Mouse (Mus musculus) forebrain, embryonic 15.5 days (tissue): ENCODE results near the gene Klhl8. TPM values are rescaled to one million over a fixed set of nuclear protein-coding genes. Genes with fewer than 3 reads are reported as not detected.
A peak's percentile ranks its signal among the peaks of the same experiment; 100 is the strongest.
"Not testable (repeated sequence)": the region's sequence is repeated elsewhere in the genome, so short reads cannot be mapped to it uniquely, and the experiment has no call there.

Experiments used
- ATAC-seq: fragments of 200-750 bp; cut with Nextera tagmentation; replicated peaks from 2 replicates; pipeline ENCODE4 v1.8.0; 2017; ENCODE audit warnings: mild to moderate bottlenecking, moderate TSS enrichment, moderate library complexity
- H3K27ac ChIP-seq: fragments of 300-500 bp; sonication (generic); replicated peaks from 2 replicates; pipeline ENCODE4 v1.5.1; 2015; ENCODE audit warnings: mild to moderate bottlenecking, inconsistent platforms
- H3K27me3 ChIP-seq: fragments of 300-500 bp; sonication (generic); 2 replicates; pipeline ENCODE4 v1.6.1; 2015; ENCODE audit warnings: inconsistent platforms
- H3K36me3 ChIP-seq: fragments of 300-500 bp; sonication (generic); 2 replicates; pipeline ENCODE4 v1.6.1; 2015; ENCODE audit warnings: mild to moderate bottlenecking, inconsistent platforms
- H3K4me1 ChIP-seq: fragments of 300-500 bp; sonication (generic); 2 replicates; pipeline ENCODE4 v1.6.1; 2015; ENCODE audit warnings: inconsistent platforms
- H3K4me2 ChIP-seq: fragments of 300-500 bp; sonication (generic); replicated peaks from 2 replicates; pipeline ENCODE4 v1.6.1; 2015; ENCODE audit warnings: mild to moderate bottlenecking, inconsistent platforms
- H3K4me3 ChIP-seq: fragments of 300-500 bp; sonication (generic); 2 replicates; pipeline ENCODE4 v1.5.1; 2015; ENCODE audit warnings: mild to moderate bottlenecking, inconsistent platforms
- H3K9ac ChIP-seq: fragments of 300-500 bp; sonication (generic); replicated peaks from 2 replicates; pipeline ENCODE4 v1.6.1; 2015; ENCODE audit warnings: mild to moderate bottlenecking, inconsistent platforms
- H3K9me3 ChIP-seq: fragments of 300-500 bp; sonication (generic); 2 replicates; pipeline ENCODE4 v1.6.1; 2016; ENCODE audit warnings: inconsistent platforms
- WGBS: fragments of 180-500 bp; shearing (Covaris S2); methylation state at CpG from one replicate; pipeline ENCODE4 v1.1.7; 2015; ENCODE audit warnings: mixed read lengths; 5-methylcytosine and 5-hydroxymethylcytosine counted together
- polyA plus RNA-seq: library from polyadenylated mRNA; unstranded; fragments of >200 nt; fragmentation: Nextera tagmentation; extraction: Ambion mirVana; gene quantifications from 2 replicates; pipeline ENCODE4 v1.2.1, GENCODE M21; 2015

Gene Klhl8
- polyA plus RNA-seq: 43.8 and 46.3 TPM in 2 replicates

DNA sequence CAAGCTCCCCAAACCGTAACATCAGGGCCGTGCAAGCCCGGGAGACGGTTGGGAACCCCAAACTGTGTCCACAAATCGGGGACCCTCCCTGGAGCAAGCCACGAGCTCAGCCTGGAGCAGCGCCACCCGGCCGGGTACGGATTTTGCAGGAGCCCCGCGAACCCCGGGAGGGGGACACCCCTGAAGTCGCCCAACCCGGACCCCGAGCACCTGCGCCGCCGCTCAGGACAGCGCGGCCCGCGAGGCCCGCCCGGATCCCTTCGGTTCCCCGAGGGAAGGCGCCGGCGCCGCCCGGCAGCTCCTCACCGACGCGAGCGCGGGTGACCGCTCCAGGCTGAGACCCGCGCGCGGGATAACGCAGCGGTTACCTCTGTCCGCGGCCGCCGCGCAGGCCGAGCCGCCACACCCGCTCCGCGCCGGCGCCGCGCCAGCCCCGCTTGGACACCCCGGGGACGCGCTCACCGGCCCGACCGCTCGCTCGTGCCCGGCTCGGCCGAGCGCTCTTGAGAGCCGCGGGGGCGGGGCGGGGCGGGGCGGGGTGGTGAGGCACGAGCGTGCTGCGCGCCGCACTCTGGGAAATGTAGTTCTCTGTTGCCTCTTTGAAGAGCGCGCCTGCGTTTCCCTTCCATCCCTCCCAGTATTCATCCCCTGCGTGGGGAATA, at the start of gene Klhl8:
Gene Klhl8, minus strand, starts transcription at position 512 of the 662 bp plus-strand sequence.
- Histone ChIP-seq H3K4me3 (peak within 1 kb of the TSS; percentile 99), H3K9me3 (no peaks in the 10 kb centered on the region), H3K27ac (peak within 1 kb of the TSS; percentile 80), H3K27me3 (no peaks in the 10 kb centered on the region), H3K4me1 (peaks cover 23% of the 10 kb centered on the region), H3K9ac (peak within 1 kb of the TSS; percentile 92), H3K4me2 (peak within 1 kb of the TSS; percentile 82), H3K36me3 (no peaks in the 10 kb centered on the region)
- under 1% methylated on average over 78 of the region's 86 CpGs for WGBS
- peak; percentile 97 for ATAC-seq

GRCm38 (mm10) chr5:103954638-103955037, 43.6 kb upstream of the Klhl8 start:
- Histone ChIP-seq H3K4me2 (no peak overlapping the region), H3K9ac (no peak overlapping the region), H3K27me3 (no peaks in the 10 kb centered on the region), H3K4me1 (peaks cover 8% of the 10 kb centered on the region), H3K4me3 (no peak overlapping the region), H3K9me3 (no peaks in the 10 kb centered on the region), H3K36me3 (no peaks in the 10 kb centered on the region), H3K27ac (no peak overlapping the region)
- 70% methylated on average over 5 of the region's 5 CpGs for WGBS
- no peak for ATAC-seq

- WGBS: 60% methylated on average over 10 of the region's 10 CpGs
- no peaks in the 10 kb centered on the region for H3K27me3 ChIP-seq
- H3K36me3 ChIP-seq: no peaks in the 10 kb centered on the region
Measured at GRCm38 (mm10) chr5:103953135-103954083, 42.4 kb upstream of the Klhl8 start.

DNA sequence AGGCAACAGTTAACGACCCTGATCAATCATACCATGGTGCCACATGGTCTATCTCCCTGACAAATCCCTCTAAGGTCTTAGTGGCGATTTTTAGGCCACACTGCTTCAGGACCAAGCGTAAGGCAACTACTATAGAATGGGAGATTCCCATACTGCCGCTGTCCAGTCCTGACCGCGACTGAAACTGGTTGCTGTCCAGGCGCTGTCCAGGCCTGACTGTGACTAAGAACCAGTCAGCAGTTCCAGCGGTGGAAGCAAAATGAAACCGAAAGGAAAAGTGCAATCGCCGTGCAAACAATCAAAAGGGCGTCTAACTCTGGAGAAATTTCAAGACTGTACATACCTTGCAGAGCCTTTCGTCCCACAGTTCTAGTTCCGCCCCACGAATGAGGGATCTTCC, 39.1 kb upstream of the Klhl8 start:
- H3K4me1 ChIP-seq, H3K27me3 ChIP-seq, H3K4me2 ChIP-seq, H3K9me3 ChIP-seq, H3K9ac ChIP-seq, ATAC-seq, H3K27ac ChIP-seq, H3K36me3 ChIP-seq, H3K4me3 ChIP-seq: not testable (repeated sequence)
- 93% methylated on average over 15 of the region's 15 CpGs for WGBS

More at GRCm38 (mm10) chr5:103953135-103954083, 42.4 kb upstream of the Klhl8 start:
- H3K4me1 ChIP-seq: peaks cover 8% of the 10 kb centered on the region
- H3K4me2 ChIP-seq: no peak overlapping the region
- no peaks in the 10 kb centered on the region for H3K9me3 ChIP-seq
- ATAC-seq: 0 out of 2 replicates have a peak, but pooled peaks have one; percentile 55
- H3K4me3 ChIP-seq: no peak overlapping the region
- H3K9ac ChIP-seq: no peak overlapping the region
- H3K27ac ChIP-seq: no peak overlapping the region

DNA sequence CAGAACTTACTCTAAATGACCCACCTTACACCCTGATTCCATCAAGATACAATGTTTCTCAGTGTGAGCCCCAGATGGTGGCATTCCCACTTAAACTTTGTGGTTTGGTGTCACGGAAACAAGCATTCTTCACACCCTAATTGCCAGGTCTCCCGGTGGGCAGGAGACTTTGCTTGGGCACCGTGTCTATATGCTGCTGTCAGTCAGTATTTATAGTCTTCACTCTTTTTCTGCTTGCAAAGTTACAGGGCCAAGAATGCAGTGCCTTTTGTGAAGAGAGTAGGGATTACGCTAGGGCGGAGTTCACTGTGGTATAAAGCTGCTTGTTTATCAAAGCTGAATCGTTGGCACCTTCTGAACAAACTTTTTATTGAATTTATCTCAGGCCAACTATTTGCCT, 32.1 kb upstream of the Klhl8 start:
- no peak overlapping the region for H3K27ac ChIP-seq
- H3K4me2 ChIP-seq: no peak overlapping the region
- H3K4me1 ChIP-seq: peaks cover 16% of the 10 kb centered on the region
- no peak for ATAC-seq
- 12% methylated on average over 6 of the region's 6 CpGs for WGBS
- no peaks in the 10 kb centered on the region for H3K9me3 ChIP-seq
- H3K36me3 ChIP-seq: no peaks in the 10 kb centered on the region
- H3K4me3 ChIP-seq: no peak overlapping the region
- no peak overlapping the region for H3K9ac ChIP-seq
- no peaks in the 10 kb centered on the region; the same call in 1 of the 2 replicates for H3K27me3 ChIP-seq

DNA sequence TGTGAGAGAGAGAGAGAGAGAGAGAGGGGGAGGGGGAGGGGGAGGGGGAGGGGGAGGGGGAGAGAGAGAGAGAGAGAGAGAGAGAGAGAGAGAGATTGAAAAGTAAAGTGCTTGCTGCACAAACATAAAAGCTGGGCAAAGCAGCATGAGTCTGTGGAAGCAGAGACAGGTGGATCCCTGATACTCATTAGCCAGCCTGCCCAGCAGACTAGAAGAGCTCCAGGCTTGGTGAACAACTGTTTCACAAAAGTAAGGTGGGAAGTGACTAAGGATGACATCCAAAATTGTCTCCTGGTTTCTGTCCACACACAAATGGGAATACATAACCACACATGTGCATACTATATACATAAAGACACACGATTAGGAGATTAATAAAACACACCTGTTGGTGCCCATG, 28.8 kb upstream of the Klhl8 start:
- Histone ChIP-seq H3K4me2 (no peak overlapping the region), H3K9me3 (no peaks in the 10 kb centered on the region), H3K27ac (no peak overlapping the region), H3K27me3 (no peaks in the 10 kb centered on the region; the same call in 1 of the 2 replicates), H3K4me3 (no peak overlapping the region), H3K9ac (no peak overlapping the region), H3K36me3 (no peaks in the 10 kb centered on the region), H3K4me1 (peaks cover 24% of the 10 kb centered on the region)
- WGBS: 71% methylated on average over 1 of the region's 1 CpGs
- ATAC-seq: no peak

GRCm38 (mm10) chr5:103939350-103939652, 28.2 kb upstream of the Klhl8 start:
- Histone ChIP-seq H3K4me1 (peaks cover 24% of the 10 kb centered on the region), H3K4me3 (no peak overlapping the region), H3K9me3 (no peaks in the 10 kb centered on the region), H3K27me3 (no peaks in the 10 kb centered on the region; the same call in 1 of the 2 replicates), H3K36me3 (no peaks in the 10 kb centered on the region), H3K4me2 (peak overlapping the region; percentile 17; the same call in 1 of the 2 replicates), H3K27ac (peak overlapping the region; percentile 29), H3K9ac (no peak overlapping the region)
- ATAC-seq: no peak; the same call in 1 of the 2 replicates
- WGBS: 44% methylated on average over 7 of the region's 7 CpGs

GRCm38 (mm10) chr5:103938547-103939349, 27.7 kb upstream of the Klhl8 start:
- Histone ChIP-seq H3K27ac (peak overlapping the region; percentile 29), H3K27me3 (no peaks in the 10 kb centered on the region; the same call in 1 of the 2 replicates), H3K36me3 (no peaks in the 10 kb centered on the region), H3K4me3 (no peak overlapping the region), H3K4me1 (peaks cover 24% of the 10 kb centered on the region), H3K4me2 (peak overlapping the region; percentile 17; the same call in 1 of the 2 replicates), H3K9ac (no peak overlapping the region), H3K9me3 (no peaks in the 10 kb centered on the region)
- 5% methylated on average over 11 of the region's 11 CpGs for WGBS
- ATAC-seq: peak; percentile 90

DNA sequence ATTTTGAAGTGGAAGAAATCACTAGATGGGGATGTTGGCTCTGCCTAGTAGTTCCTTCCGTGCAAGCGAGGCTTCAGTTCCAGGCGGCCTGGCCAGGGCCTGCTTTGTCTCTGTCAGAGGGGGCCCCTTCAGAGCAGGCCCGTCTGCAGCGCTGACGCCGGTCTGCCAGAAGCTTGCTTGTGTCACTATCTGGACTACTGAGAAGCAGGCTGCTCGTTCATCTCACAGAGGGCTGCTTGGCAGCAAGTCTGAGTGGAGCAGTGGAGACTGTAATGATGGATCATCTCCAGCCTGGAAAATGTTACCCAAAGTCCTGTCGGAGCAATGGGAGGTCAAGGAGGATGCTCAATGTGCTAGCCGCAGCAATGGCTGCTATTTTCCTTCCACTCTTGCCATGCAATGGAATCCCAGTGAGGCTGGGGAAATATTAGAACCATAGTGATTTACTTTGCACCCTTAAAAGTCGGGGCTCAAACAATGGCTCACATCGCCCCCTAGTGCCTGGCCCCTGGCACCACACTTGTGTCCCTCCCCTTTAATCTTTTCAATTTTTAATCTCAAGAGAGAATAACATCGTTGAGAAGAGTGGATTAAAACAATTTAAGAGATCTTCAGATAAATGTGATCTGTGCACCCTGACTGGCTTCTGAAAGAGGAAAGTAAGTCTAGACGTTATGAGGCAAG, 26.0 kb upstream of the Klhl8 start:
- 36% methylated on average over 14 of the region's 14 CpGs for WGBS
- no peak overlapping the region for H3K9ac ChIP-seq
- H3K27me3 ChIP-seq: no peaks in the 10 kb centered on the region; the same call in 1 of the 2 replicates
- 0 out of 2 replicates have a peak, but pooled peaks cover 4% of the 10 kb centered on the region for H3K9me3 ChIP-seq
- H3K4me1 ChIP-seq: peaks cover 24% of the 10 kb centered on the region
- H3K4me2 ChIP-seq: no peak overlapping the region
- no peak overlapping the region for H3K4me3 ChIP-seq
- ATAC-seq: peak; percentile 66; the same call in 1 of the 2 replicates
- peak overlapping the region; percentile 38; the same call in 1 of the 2 replicates for H3K27ac ChIP-seq
- H3K36me3 ChIP-seq: no peaks in the 10 kb centered on the region

GRCm38 (mm10) chr5:103931924-103932323, 20.9 kb upstream of the Klhl8 start:
- ATAC-seq, H3K4me2 ChIP-seq, H3K4me1 ChIP-seq, H3K9me3 ChIP-seq, H3K9ac ChIP-seq, H3K4me3 ChIP-seq, H3K27me3 ChIP-seq, H3K27ac ChIP-seq, H3K36me3 ChIP-seq: not testable (repeated sequence)

DNA sequence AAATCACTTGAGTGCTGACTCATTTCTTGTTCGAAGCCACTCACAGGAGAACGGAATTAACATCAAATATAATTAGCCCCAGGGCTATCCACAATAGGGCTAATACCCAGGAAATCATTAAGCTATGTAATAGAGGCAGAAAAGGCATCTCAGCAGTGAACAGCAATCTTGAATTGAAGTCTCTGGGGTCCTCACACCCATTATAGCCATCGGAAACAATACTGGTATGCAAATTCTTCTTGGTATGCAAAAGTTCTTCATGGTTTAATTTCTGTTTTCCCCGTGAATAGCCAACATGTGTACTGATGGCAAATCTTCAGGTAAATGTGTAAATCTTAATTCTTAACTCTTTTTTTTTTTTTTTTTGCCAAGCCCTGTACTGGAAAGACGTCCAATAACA, 19.5 kb upstream of the Klhl8 start:
- ATAC-seq: no peak
- WGBS: 50% methylated on average over 5 of the region's 5 CpGs
- H3K36me3 ChIP-seq: no peaks in the 10 kb centered on the region
- no peak overlapping the region for H3K27ac ChIP-seq
- H3K9me3 ChIP-seq: 0 out of 2 replicates have a peak, but pooled peaks cover 4% of the 10 kb centered on the region
- H3K9ac ChIP-seq: no peak overlapping the region
- no peak overlapping the region for H3K4me2 ChIP-seq
- no peak overlapping the region for H3K4me3 ChIP-seq
- 0 out of 2 replicates have a peak, but pooled peaks cover 4% of the 10 kb centered on the region for H3K4me1 ChIP-seq
- H3K27me3 ChIP-seq: no peaks in the 10 kb centered on the region
